Mouse (Mus musculus): ENCODE measurements at regions not wholly inside any gene's neighbourhood (a gene's known extent, or its start where the extent isn't known, plus 50 kb on each side); places are given as distances from the start of the nearest gene placed in this dataset.

- no peak for DNase-seq
Observed at GRCm38 (mm10) chr16:44630426-44630825, 71.7 kb upstream of the Boc start.

DNA sequence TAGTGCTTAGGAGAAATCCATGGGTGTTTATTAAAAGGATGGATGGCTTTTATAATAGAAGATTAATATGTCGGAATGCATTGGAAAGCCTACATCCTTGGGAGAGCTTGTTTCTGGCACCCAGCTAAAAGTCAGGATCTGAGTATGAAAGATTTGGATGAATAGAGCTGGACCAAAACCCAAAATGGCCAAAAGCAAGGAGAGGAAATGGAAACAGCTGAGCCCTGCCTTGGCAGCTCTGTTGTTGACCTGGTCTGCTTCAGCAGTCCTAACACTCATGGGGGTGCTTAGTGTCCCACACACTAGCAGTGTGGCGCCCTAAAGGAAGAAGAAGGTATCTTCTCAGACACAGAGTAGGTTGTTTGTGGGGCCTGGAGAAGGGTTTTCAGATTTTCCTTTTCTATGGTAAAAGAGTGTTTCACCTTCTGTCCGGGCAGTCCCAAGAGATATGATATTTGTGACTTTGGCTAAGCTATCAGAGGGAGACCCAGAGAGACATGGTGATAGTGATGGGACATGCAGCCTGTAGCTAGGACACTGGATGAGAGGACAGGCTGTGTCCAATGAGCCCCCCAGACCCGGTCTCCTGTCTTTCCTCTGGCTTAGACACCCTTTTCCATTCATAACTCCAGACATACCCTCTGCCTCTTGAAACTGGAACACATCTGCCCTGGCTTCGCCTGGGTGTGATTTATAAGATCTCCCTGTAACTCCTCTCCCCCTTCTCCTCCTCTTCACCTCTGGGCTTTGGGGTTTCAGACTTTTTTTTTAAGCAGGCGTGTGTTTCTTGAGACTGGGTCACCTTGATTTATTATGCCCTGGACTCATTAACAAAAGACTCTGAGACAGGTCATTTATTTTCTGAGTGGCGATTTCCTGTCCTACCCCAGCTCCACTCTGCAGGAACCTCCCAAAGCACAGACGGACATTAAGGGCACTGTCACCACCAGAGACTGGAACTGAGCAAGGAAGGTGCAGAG lies 70.9 kb upstream of the Boc start:
- no peak for DNase-seq

- DNase-seq: no peak
Observed at GRCm38 (mm10) chr16:44625871-44626293, 67.2 kb upstream of the Boc start.

GRCm38 (mm10) chr16:44625108-44625616 lies 66.5 kb upstream of the Boc start:
- DNase-seq: no peak

DNA sequence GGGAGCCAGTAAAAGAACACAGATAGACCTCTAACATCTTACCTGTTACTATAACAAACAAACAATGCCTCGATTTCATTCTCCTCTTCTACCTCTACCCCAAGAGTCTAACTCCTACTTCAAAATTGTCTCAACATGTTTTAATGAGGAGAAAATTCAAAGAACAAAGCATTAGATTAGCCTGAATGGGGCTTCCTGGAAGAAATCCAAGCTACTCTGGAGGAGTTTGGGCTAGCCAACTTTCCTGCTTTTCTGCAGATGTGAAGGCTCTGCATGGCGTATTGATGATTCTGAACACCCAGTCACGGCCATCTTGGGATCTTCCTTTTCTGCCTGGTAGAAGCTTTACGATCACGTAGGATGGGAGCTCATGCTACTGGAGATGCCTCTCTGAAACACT lies 62.9 kb upstream of the Boc start:
- no peak for DNase-seq

DNA sequence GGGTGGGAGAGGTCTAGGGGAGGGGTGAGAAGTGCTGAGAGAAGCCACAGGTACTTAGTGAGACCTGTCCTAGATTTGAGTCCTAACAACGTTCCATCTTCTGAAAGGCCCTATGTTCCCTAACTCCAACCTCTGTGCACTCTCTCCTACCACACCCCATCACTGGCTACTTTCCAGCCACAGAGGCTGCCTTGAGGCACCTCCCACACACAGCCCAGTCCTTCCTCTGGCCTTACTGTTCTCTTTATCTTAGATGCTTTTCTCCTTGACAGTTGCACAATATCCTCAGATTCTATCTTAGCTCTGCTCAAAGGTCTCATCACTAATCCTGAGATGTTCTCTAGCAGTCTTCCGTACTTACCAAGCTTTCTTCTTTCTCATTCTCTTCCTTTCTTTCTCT lies 61.8 kb upstream of the Boc start:
- DNase-seq: peak in 1 of 2 experiments; percentile 30

GRCm38 (mm10) chr16:44619476-44620103 lies 60.9 kb upstream of the Boc start:
- no peak for DNase-seq

DNA sequence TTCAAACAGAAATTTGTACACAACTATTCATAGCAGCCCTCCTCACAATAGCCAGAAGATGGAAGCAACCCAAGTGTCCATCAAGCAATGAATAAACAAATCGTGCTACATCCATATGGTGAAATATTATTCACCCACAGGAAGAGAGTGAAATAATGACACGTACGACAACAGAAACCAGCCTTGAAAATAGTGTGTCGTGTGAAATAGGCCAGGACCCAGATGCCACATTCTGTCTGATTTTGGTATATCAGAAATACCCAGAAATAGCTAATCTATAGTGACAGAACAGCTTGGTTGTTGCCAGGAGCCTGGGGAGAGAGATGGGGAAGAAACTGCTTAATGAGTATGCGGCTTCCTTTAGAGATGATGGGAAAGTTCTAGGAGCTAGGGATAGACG lies 58.3 kb upstream of the Boc start:
- DNase-seq: peak; percentile 80 to 83

GRCm38 (mm10) chr16:44616376-44616775 lies 57.7 kb upstream of the Boc start:
- DNase-seq: peak; percentile 71 to 78

GRCm38 (mm10) chr16:44615878-44616206 lies 57.1 kb upstream of the Boc start:
- DNase-seq: peak; percentile 77 to 78

DNA sequence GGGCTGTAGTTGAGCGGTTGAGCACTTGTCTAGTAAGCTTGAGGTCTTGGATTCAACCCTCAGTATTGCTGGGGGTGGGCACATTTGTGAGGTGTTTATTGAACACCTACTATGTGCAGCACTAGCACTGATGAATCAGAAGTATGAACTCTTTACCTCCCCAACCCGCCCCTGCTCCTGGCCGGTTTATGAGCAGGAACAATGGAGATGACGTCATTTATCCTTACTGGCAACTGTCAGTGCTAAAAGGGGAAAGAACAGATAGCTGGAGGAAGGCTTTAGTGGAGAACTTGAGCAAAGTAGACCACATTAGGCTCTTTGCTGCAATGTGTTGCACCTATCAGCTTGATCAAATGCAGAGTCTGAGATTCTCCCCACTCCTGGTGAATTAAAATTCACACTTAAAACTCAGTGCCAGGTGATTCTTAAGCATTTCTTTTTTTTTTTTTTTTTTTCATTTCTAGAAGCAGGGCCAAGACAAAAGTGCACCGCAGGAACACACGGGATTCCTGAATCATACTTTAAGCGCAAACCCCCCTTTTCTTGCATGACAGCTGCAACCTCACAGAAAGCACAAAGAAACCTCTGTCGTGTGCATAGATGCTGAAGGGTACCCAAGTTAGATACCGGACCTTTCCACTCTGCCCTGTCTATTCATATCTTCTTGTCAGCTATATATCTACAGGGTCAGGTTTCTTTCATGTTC lies 56.6 kb upstream of the Boc start:
- DNase-seq: no peak

DNA sequence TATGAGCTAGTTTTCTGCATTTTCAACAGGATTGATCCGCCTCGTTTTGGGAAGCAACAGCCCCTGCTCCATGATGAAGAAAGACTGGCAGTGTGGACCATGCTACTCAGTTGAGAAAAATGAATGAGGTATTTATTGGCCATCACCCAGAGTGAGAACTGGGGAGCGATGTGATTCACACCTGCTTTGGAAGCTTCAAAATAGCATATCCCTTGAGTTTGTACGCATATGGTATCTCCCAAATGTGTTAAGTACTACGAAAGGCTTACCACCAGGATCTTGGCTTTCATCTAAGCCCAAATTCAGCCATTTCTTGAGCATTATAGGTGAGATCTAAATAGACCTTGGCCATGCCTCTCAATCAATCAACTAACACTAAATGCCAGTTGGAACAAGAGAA lies 55.5 kb upstream of the Boc start:
- DNase-seq: no peak

- DNase-seq: peak; percentile 83 to 87
Observed at GRCm38 (mm10) chr16:44612676-44613075, 54.0 kb upstream of the Boc start.

GRCm38 (mm10) chr16:44611525-44611924 lies 52.8 kb upstream of the Boc start:
- DNase-seq: no peak

- no peak for DNase-seq
Observed at GRCm38 (mm10) chr16:44608586-44608985, 49.9 kb upstream of the Boc start.

All from cerebellum, postnatal 10 days (tissue).